Mouse (Mus musculus) megakaryocyte, embryonic 14.5 days (primary cell): ENCODE data around the gene Tgfb2.

Experiments used
- FLI1 ChIP-seq: IDR thresholded peaks from 2 replicates; pipeline ENCODE4 v1.6.1; 2012; ENCODE audit warnings: low read length, inconsistent platforms, mixed read lengths
- GATA1 ChIP-seq: IDR thresholded peaks from 3 replicates; pipeline ENCODE4 v1.6.1; 2012; ENCODE audit warnings: mixed read lengths, low read length, inconsistent platforms, borderline replicate concordance

DNA sequence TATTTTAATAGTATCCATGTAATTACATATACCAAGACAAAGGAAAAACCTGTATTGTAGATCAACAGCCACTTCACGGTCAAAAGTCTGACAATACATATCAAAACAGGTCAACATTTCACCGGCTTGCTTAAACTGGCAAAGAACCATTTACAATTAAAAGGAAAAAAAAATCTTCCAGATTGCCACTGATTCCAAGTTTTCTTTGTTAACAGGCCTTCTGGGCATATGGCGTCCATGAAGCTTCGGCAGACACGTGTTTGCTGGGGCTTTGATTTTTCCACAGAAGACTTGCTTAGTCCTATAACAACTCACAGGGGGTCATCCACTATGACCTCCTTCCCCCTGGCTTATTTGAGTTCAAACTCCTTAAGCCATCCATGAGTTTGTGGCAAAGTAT lies 81.3 kb downstream of the Tgfb2 start:
- TF ChIP-seq GATA1 (no peak), FLI1 (no peak)
